Mouse (Mus musculus): ENCODE measurements around the gene Tbc1d10c. TPM values are rescaled to one million over a fixed set of nuclear protein-coding genes. Genes with fewer than 3 reads are reported as not detected.

Gene Tbc1d10c
- polyA plus RNA-seq, 1 experiment: 21.9 TPM

- peaks cover 40% of the 10 kb centered on the region for H3K36me3 ChIP-seq (ENCODE audit: control insufficient read depth, insufficient read depth, low read length)
- no peak overlapping the region for H3K27ac ChIP-seq (ENCODE audit: insufficient read depth, low read depth, low read length)
- no peaks in the 10 kb centered on the region for H3K27me3 ChIP-seq (ENCODE audit: control insufficient read depth, insufficient read depth, low read length)
- 53% methylated on average over 3 of the region's 3 CpGs for WGBS
- no peak overlapping the region for H3K4me3 ChIP-seq (ENCODE audit: low read depth, low read length)
- TF ChIP-seq POLR2A (IDR thresholded peaks at IDR 0.05; ENCODE audit: low read depth, low read length) (no peak), CTCF (IDR thresholded peaks at IDR 0.05; ENCODE audit: extremely low read depth, insufficient read length, insufficient replicate concordance, low read depth, low read length) (no peak)
- H3K4me1 ChIP-seq (ENCODE audit: control insufficient read depth, insufficient read depth, insufficient read length, low read length): peaks cover 27% of the 10 kb centered on the region
Observed at GRCm38 (mm10) chr19:4197180-4197579, 6.1 kb upstream of the Tbc1d10c start.

- Histone ChIP-seq H3K27ac (ENCODE audit: insufficient read depth, low read depth, low read length) (no peak overlapping the region; the same call in 1 of the 2 replicates), H3K36me3 (ENCODE audit: control insufficient read depth, insufficient read depth, low read length) (peaks cover 40% of the 10 kb centered on the region), H3K4me1 (ENCODE audit: control insufficient read depth, insufficient read depth, insufficient read length, low read length) (peaks cover 24% of the 10 kb centered on the region), H3K27me3 (ENCODE audit: control insufficient read depth, insufficient read depth, low read length) (no peaks in the 10 kb centered on the region), H3K4me3 (ENCODE audit: low read depth, low read length) (no peak overlapping the region)
- TF ChIP-seq POLR2A (IDR thresholded peaks at IDR 0.05; ENCODE audit: low read depth, low read length) (no peak), CTCF (IDR thresholded peaks at IDR 0.05; ENCODE audit: extremely low read depth, insufficient read length, insufficient replicate concordance, low read depth, low read length) (no peak)
- WGBS: 8% methylated on average over 5 of the region's 5 CpGs
Observed at GRCm38 (mm10) chr19:4196548-4196947, 5.5 kb upstream of the Tbc1d10c start.

GRCm38 (mm10) chr19:4196048-4196447, 5.0 kb upstream of the Tbc1d10c start:
- Histone ChIP-seq H3K4me3 (ENCODE audit: low read depth, low read length) (no peak overlapping the region), H3K36me3 (ENCODE audit: control insufficient read depth, insufficient read depth, low read length) (peaks cover 40% of the 10 kb centered on the region), H3K27me3 (ENCODE audit: control insufficient read depth, insufficient read depth, low read length) (no peaks in the 10 kb centered on the region), H3K4me1 (ENCODE audit: control insufficient read depth, insufficient read depth, insufficient read length, low read length) (peaks cover 28% of the 10 kb centered on the region), H3K27ac (ENCODE audit: insufficient read depth, low read depth, low read length) (no peak overlapping the region)
- TF ChIP-seq POLR2A (IDR thresholded peaks at IDR 0.05; ENCODE audit: low read depth, low read length) (no peak), CTCF (IDR thresholded peaks at IDR 0.05; ENCODE audit: extremely low read depth, insufficient read length, insufficient replicate concordance, low read depth, low read length) (no peak)
- 33% methylated on average over 2 of the region's 2 CpGs for WGBS

GRCm38 (mm10) chr19:4194776-4195650, 3.9 kb upstream of the Tbc1d10c start:
- Histone ChIP-seq H3K27ac (ENCODE audit: insufficient read depth, low read depth, low read length) (no peak overlapping the region), H3K36me3 (ENCODE audit: control insufficient read depth, insufficient read depth, low read length) (peaks cover 40% of the 10 kb centered on the region), H3K4me1 (ENCODE audit: control insufficient read depth, insufficient read depth, insufficient read length, low read length) (peaks cover 19% of the 10 kb centered on the region), H3K4me3 (ENCODE audit: low read depth, low read length) (no peak overlapping the region), H3K27me3 (ENCODE audit: control insufficient read depth, insufficient read depth, low read length) (no peaks in the 10 kb centered on the region)
- TF ChIP-seq POLR2A (IDR thresholded peaks at IDR 0.05; ENCODE audit: low read depth, low read length): no peak
- no peak for TF ChIP-seq CTCF (IDR thresholded peaks at IDR 0.05; ENCODE audit: extremely low read depth, insufficient read length, insufficient replicate concordance, low read depth, low read length)
- 64% methylated on average over 12 of the region's 12 CpGs for WGBS

GRCm38 (mm10) chr19:4194021-4194724, 3.1 kb upstream of the Tbc1d10c start:
- peaks cover 40% of the 10 kb centered on the region for H3K36me3 ChIP-seq (ENCODE audit: control insufficient read depth, insufficient read depth, low read length)
- H3K27ac ChIP-seq (ENCODE audit: insufficient read depth, low read depth, low read length): no peak overlapping the region
- H3K4me1 ChIP-seq (ENCODE audit: control insufficient read depth, insufficient read depth, insufficient read length, low read length): peaks cover 18% of the 10 kb centered on the region
- H3K4me3 ChIP-seq (ENCODE audit: low read depth, low read length): no peak overlapping the region
- TF ChIP-seq CTCF (IDR thresholded peaks at IDR 0.05; ENCODE audit: extremely low read depth, insufficient read length, insufficient replicate concordance, low read depth, low read length): no peak
- TF ChIP-seq POLR2A (IDR thresholded peaks at IDR 0.05; ENCODE audit: low read depth, low read length): no peak
- WGBS: 80% methylated on average over 8 of the region's 8 CpGs
- no peaks in the 10 kb centered on the region for H3K27me3 ChIP-seq (ENCODE audit: control insufficient read depth, insufficient read depth, low read length)

GRCm38 (mm10) chr19:4193129-4193528, 2.0 kb upstream of the Tbc1d10c start:
- H3K36me3 ChIP-seq (ENCODE audit: control insufficient read depth, insufficient read depth, low read length): peaks cover 36% of the 10 kb centered on the region
- H3K27ac ChIP-seq (ENCODE audit: insufficient read depth, low read depth, low read length): no peak overlapping the region
- no peaks in the 10 kb centered on the region for H3K27me3 ChIP-seq (ENCODE audit: control insufficient read depth, insufficient read depth, low read length)
- WGBS: 35% methylated on average over 6 of the region's 6 CpGs
- H3K4me1 ChIP-seq (ENCODE audit: control insufficient read depth, insufficient read depth, insufficient read length, low read length): peaks cover 18% of the 10 kb centered on the region
- TF ChIP-seq POLR2A (IDR thresholded peaks at IDR 0.05; ENCODE audit: low read depth, low read length): no peak
- TF ChIP-seq CTCF (IDR thresholded peaks at IDR 0.05; ENCODE audit: extremely low read depth, insufficient read length, insufficient replicate concordance, low read depth, low read length): no peak
- H3K4me3 ChIP-seq (ENCODE audit: low read depth, low read length): peak overlapping the region; percentile 77
